Mouse (Mus musculus) MEL-GATA-1-ER (cell line): Measurements from ENCODE around the gene Abhd14a.
"Not testable (repeated sequence)": the region's sequence is repeated elsewhere in the genome, so short reads cannot be mapped to it uniquely, and the experiment has no call there.

Experiments used
- DNase-seq: peaks from one replicate; pipeline ENCODE4 v3.0.0-alpha.2; 2012; ENCODE audit warnings: low read depth; ENCODE audit errors: extremely low read depth

The Abhd14a gene

GRCm38 (mm10) chr9:106447348-106447747 lies at the start of gene Abhd14a, which contains the start of gene Abhd14b:
Gene Abhd14a, minus strand, starts transcription at chr9:106447678.
Gene Abhd14b, plus strand, starts transcription at chr9:106447459.
- DNase-seq, result peak; percentile 66

- not testable (repeated sequence) for DNase-seq
These were observed 40.1 kb upstream of the Abhd14a start for GRCm38 (mm10) chr9:106487602-106488001.

GRCm38 (mm10) chr9:106485076-106485475 lies 37.6 kb upstream of the Abhd14a start:
- no peak for DNase-seq

GRCm38 (mm10) chr9:106483606-106484005 lies 36.1 kb upstream of the Abhd14a start:
- DNase-seq, result no peak

GRCm38 (mm10) chr9:106483136-106483535 lies 35.7 kb upstream of the Abhd14a start:
- DNase-seq, result no peak

- DNase-seq, result no peak
These were observed 35.2 kb upstream of the Abhd14a start for GRCm38 (mm10) chr9:106482578-106483115.

- no peak for DNase-seq
These were observed 34.2 kb upstream of the Abhd14a start for GRCm38 (mm10) chr9:106481676-106482075.

GRCm38 (mm10) chr9:106481075-106481474 lies 33.6 kb upstream of the Abhd14a start:
- DNase-seq, result no peak

- DNase-seq, result no peak
These were observed 33.1 kb upstream of the Abhd14a start for GRCm38 (mm10) chr9:106480541-106480940.

- DNase-seq, result no peak
These were observed 30.6 kb upstream of the Abhd14a start for GRCm38 (mm10) chr9:106478101-106478500.

GRCm38 (mm10) chr9:106477649-106478048 lies 30.2 kb upstream of the Abhd14a start:
- DNase-seq, result no peak

- peak; percentile 99 for DNase-seq
These were observed 29.5 kb upstream of the Abhd14a start, which contains the start of gene Parp3 for GRCm38 (mm10) chr9:106476924-106477484. Gene Parp3, minus strand, starts transcription at chr9:106476949.

- peak; percentile 61 for DNase-seq
These were observed 28.8 kb upstream of the Abhd14a start for GRCm38 (mm10) chr9:106476002-106476923.

- DNase-seq, result no peak
These were observed 28.2 kb upstream of the Abhd14a start, which contains the start of gene Rrp9 for GRCm38 (mm10) chr9:106475663-106476001. Gene Rrp9, plus strand, starts transcription at chr9:106475963.

GRCm38 (mm10) chr9:106475046-106475445 lies 27.6 kb upstream of the Abhd14a start:
- no peak for DNase-seq

- peak; percentile 67 for DNase-seq
These were observed 27.0 kb upstream of the Abhd14a start for GRCm38 (mm10) chr9:106474456-106474855.

- no peak for DNase-seq
These were observed 26.3 kb upstream of the Abhd14a start for GRCm38 (mm10) chr9:106473753-106474105.

- no peak for DNase-seq
These were observed 25.7 kb upstream of the Abhd14a start for GRCm38 (mm10) chr9:106473081-106473752.

GRCm38 (mm10) chr9:106472321-106472720 lies 24.8 kb upstream of the Abhd14a start:
- no peak for DNase-seq

GRCm38 (mm10) chr9:106471892-106472291 lies 24.4 kb upstream of the Abhd14a start:
- no peak for DNase-seq

GRCm38 (mm10) chr9:106470991-106471750 lies 23.7 kb upstream of the Abhd14a start:
- DNase-seq, result no peak
